Mouse (Mus musculus) gastrocnemius, postnatal 14 days (tissue): ENCODE data around the gene Slc37a3. TPM values are rescaled to one million over a fixed set of nuclear protein-coding genes. Genes with fewer than 3 reads are reported as not detected.
"Not testable (repeated sequence)": the region's sequence is repeated elsewhere in the genome, so short reads cannot be mapped to it uniquely, and the experiment has no call there.

Experiments
- DNase-seq: peaks from one replicate; pipeline ENCODE4 v3.0.0; 2021; ENCODE audit warnings: mixed read lengths
- intact Hi-C: fragments of 180-260 bp; cut with DNase I; formaldehyde crosslinking; loops from one replicate; pipeline ENCODE4 v1.15.1; 2025; ENCODE audit warnings: low total_unique reads
- total RNA-seq, 2 experiments: library from RNA; stranded (reverse); gene quantifications; 2 replicates each; pipeline ENCODE4 v1.2.3; 2021

The Slc37a3 gene
- total RNA-seq, 2 experiments from 2014 or later, result 12.9 to 19.1 TPM

DNA sequence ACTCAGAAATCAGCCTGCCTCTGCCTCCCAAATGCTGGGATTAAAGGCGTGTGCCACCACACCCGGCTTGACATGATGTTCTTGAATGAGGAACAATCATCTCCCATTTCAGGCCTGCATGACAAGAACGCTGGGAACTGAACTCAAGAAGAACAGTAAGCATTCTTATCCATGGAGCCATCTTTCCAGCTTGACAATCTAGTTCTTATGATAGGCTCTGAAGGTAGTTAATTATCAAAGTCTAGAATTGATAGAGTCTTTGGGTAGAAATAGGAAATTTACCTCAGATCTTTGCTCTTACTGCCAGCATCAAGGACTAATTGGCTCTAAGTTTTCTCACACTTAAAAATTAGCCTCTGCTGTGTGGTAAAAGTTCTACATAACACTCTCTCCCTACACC lies 2.8 kb upstream of the Slc37a3 start:
- no peak for DNase-seq
- intact Hi-C loops, result no loop called here

GRCm38 (mm10) chr6:39379749-39380148 lies 2.3 kb upstream of the Slc37a3 start:
- intact Hi-C loops, result no loop called here
- no peak for DNase-seq

DNA sequence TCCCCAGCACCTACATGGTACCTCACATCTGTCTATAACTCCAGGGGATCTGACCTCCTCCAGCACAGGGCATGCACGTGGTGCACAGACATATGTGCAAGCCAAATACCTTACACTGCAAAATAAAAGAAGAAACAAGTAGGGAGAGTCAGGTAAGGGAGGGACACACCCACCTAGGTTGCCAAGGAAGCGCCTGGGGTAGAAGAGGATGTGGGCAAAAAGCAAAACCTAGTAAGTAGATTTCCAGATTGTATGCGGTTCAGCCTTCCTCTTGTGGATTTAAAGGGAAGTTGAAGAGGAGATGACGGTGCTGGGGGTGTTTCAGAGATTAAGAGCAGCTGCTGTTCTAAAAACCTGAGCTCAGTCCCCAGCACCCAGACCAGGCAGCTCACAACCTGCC lies 1.7 kb upstream of the Slc37a3 start:
- intact Hi-C loops, result no loop called here
- DNase-seq, result no peak

DNA sequence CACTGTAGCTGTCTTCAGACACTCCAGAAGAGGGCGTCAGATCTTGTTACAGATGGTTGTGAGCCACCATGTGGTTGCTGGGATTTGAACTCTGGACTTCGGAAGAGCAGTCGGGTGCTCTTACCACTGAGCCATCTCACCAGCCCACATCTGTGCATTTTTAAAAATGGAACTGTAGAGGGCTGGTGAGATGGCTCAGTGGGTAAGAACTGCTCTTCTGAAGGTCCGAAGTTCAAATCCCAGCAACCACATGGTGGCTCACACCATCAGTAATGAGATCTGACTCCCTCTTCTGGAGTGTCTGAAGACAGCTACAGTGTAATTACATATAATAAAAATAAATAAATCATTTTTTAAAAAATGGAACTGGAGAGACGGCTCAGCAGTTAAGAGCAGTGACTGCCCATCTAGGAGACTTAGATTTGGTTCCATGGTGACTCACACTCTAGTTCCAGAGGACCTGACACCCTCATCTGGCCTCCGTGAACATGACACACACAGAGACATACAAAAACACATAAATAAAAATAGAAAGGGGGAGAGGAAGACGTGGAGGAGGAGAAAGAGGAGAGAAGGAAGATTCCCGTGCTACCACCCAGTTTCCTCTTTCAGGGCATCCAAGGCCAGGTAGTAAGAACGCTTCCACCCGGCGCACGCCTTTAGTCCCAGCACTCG lies 823 bp upstream of the Slc37a3 start:
- DNase-seq, intact Hi-C loops: not testable (repeated sequence)

DNA sequence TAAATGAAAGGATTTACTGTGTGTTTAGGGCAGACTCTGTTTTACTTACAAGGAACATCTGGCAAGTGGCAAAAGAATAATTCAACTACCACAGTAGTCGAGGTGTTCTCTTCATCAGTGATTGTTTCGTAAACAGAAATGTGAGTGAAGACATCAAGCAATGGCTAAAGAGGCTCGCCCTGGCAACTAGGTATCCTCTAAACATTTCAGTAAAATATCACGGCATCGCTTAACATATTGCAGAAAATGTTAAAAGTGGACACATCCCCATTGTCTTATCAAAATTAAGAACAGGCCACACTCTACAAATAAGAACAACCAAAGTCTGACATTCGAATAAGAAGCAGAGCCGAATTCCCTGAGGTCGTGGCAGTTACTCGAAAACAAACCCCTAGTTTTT lies 700 bp downstream of the Slc37a3 start:
- intact Hi-C loops, result no loop called here
- DNase-seq, result no peak

- DNase-seq, result no peak
Observed at GRCm38 (mm10) chr6:39373301-39373955, 4.0 kb downstream of the Slc37a3 start.

DNA sequence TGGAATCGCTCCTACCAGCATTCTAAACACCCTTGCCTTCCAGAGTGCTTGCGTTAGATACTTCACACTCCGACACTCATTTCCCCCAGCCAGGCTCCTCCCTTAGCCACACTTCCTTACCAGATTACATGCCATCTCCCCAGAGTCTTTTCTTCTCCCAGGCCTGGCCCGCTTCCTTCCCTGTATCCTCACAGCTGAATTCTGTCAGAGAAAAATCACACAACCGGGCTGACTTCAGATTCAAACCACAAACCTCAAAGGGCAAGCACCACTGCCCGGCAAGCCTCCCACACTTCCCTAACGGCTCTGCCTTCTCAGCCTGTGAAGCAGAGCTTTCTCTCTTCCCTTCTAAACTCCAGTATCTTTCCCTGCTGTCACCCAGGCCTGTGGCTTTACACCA lies 4.7 kb downstream of the Slc37a3 start:
- intact Hi-C loops, result no loop called here
- DNase-seq, result peak; percentile 18

More at GRCm38 (mm10) chr6:39373301-39373955, 4.0 kb downstream of the Slc37a3 start:
- intact Hi-C loops, result no loop called here

DNA sequence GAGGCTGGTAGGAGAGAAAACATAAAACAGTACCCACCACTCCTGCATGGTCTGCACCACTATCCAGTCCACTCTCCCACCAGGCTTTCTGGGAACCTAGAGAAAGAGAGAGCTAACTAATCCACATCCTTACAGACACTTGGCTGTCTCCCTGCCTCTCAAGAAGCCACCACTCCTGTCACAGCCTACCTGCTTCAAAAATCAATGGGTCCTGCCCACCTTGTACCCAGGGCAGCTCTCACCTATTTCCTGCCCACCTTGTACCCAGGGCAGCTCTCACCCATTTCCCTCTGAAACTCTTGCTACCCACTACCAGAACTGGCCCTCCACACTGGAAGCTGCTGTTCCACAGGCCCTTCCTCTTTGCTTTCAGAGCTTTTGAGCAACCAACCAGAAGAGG lies 5.4 kb downstream of the Slc37a3 start:
- no peak for DNase-seq
- intact Hi-C loops, result no loop called here

- intact Hi-C loops, result no loop called here
- no peak for DNase-seq
Observed at GRCm38 (mm10) chr6:39369631-39370030, 7.8 kb downstream of the Slc37a3 start.

- no peak for DNase-seq
- intact Hi-C loops, result no loop called here
Observed at GRCm38 (mm10) chr6:39362684-39363083, 14.8 kb downstream of the Slc37a3 start.

- intact Hi-C loops, result not testable (repeated sequence)
Observed at GRCm38 (mm10) chr6:39359207-39359606, 18.3 kb downstream of the Slc37a3 start.

GRCm38 (mm10) chr6:39348946-39349345 lies 28.5 kb downstream of the Slc37a3 start:
- intact Hi-C loops, result no loop called here
- DNase-seq, result no peak

More at GRCm38 (mm10) chr6:39359207-39359606, 18.3 kb downstream of the Slc37a3 start:
- DNase-seq, result not testable (repeated sequence)

DNA sequence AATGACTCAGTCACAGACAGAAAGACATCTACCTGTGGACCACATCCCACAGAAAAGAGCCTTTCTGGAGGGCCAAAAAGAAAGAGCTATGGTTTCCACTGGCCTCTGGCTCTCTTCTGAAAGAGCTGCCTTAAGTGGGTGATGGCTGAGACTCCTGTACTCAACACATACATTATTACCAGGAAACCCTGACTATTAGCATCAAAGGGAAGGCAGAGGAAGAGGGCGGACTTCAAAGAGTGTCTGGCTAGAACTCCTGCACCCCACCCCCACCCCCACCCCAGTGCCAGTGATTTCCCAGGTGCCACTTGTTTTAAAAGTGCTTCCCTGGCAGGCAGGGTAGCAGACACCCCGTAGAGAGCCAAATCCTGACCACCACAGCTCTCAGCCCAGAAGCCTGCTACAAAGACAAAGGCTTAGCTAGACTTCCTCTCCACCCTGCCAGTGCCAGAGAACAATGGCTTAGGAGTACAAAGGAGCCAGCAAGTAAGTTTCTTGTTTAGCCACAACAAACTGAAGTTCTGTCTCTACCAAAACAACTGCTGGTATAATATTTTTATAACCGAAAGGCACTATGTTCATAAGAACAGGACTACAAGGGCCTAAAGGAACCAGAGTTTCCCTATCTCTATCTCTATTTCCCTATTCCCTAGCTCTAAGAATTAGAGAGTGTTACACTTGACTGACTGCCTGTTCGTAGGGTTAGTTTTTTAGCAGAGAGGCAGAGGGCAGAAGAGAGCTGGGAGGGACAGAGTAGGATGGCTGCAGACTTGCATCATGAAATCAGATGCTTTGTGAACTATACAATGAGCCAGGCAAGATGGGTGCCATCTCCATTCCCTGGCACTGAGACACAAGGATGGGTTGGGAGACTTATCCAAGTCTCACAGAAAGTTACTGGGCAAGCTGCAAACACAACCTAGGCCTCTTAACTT lies 29.3 kb downstream of the Slc37a3 start:
- intact Hi-C loops, result no loop called here
- DNase-seq, result no peak

DNA sequence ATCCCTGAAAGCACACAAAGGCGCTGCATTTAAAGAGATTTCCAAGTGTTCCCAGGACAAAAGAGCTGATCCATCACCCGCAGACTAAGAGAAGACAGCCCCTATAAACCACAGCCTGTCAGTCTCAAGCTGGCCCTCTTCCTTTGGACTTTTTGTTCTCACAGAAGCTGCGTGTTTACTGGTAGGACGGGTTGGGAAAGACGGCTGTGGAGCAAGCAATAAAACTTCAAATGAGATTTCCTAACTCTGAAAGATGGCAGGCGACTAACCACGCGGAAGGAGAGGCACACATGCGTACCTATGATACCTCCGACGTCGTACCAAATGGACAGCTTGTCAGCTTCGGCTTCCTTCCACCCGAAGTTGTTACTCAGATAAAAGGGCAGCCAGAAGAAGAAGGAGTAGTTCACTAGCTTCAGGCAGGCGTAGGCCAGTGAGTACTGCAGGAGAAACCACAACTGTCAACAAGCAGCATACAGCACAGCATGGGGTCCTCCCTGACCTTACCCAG lies 30.4 kb downstream of the Slc37a3 start:
- intact Hi-C loops, result no loop called here

GRCm38 (mm10) chr6:39345430-39345829 lies 32.0 kb downstream of the Slc37a3 start:
- intact Hi-C loops, result no loop called here
- no peak for DNase-seq

More for the DNA sequence above, 30.4 kb downstream of the Slc37a3 start:
- DNase-seq, result no peak

DNA sequence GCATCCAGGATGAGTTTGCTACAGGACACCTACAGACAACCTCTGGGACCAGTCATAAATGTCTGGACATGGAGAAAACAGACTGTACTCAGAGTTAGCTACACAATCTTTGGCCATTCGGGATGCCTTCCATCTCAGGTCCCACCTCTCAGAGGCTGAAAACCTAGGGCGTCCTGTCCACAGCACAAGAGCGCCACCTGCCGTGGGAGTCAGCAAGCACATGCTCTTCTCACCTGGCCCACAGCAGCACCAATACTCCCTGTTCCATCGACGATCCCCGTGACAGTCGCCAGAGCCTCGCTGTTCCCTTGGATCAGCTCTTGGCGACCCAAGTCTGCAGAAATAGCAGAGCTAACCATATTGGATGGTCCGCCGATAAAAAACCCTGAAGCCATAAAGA lies 33.5 kb downstream of the Slc37a3 start:
- intact Hi-C loops, result loop anchor here (5.0 kb wide), 2 partner anchors 142 to 202 kb away; no protein-coding TSS in a partner anchor

GRCm38 (mm10) chr6:39341798-39342197 lies 35.7 kb downstream of the Slc37a3 start:
- intact Hi-C loops, result loop anchor here (5.0 kb wide), 2 partner anchors 139 to 199 kb away; no protein-coding TSS in a partner anchor
- DNase-seq, result no peak

More for the DNA sequence above, 33.5 kb downstream of the Slc37a3 start:
- peak; percentile 75 for DNase-seq

GRCm38 (mm10) chr6:39338359-39338758 lies 39.1 kb downstream of the Slc37a3 start:
- intact Hi-C loops, result no loop called here
- no peak for DNase-seq

GRCm38 (mm10) chr6:39334873-39335272 lies 42.6 kb downstream of the Slc37a3 start:
- DNase-seq, result no peak
- intact Hi-C loops, result no loop called here

DNA sequence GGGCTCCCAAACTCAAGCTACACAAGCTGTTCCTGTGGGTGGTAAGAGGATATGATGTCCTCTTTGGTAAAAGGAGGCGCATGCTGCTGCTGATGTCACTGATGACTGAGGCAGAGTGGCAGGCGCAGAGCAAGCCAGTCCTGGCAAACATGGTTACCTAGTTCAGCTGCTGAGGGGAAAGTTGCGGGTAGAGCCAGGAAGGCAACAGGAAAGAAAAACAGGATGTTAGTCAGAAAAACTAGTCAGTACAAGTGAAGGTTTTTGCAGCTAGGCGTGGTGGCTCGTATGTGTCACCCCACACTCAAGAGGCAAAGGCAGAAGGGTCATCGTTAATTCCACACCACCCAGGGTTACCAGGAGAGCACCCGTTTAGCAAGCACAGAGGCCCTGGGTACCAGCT lies 43.3 kb downstream of the Slc37a3 start:
- intact Hi-C loops, result no loop called here

More for the DNA sequence above, 43.3 kb downstream of the Slc37a3 start:
- DNase-seq, result no peak
